Mouse (Mus musculus) heart, adult 2 months (tissue): ENCODE measurements around the gene Gorab. TPM values are rescaled to one million over a fixed set of nuclear protein-coding genes. Genes with fewer than 3 reads are reported as not detected.

Source experiments
- DNase-seq, 2 experiments: peaks; one replicate each; pipeline ENCODE4 v3.0.0; 2021
- H3K27ac ChIP-seq: fragments of 200-600 bp; 2 replicates; pipeline ENCODE4 v1.8.1; 2022
- H3K27me3 ChIP-seq: fragments of 200-500 bp; 2 replicates; pipeline ENCODE4 v1.6.1; 2012; ENCODE audit warnings: mild to moderate bottlenecking, low read length, inconsistent platforms, mixed read lengths; ENCODE audit not compliant: control insufficient read depth, insufficient read depth
- H3K36me3 ChIP-seq: fragments of 200-500 bp; 2 replicates; pipeline ENCODE4 v1.6.1; 2012; ENCODE audit warnings: low read length, inconsistent platforms; ENCODE audit not compliant: control insufficient read depth, insufficient read depth
- H3K4me1 ChIP-seq: fragments of 200-500 bp; 2 replicates; pipeline ENCODE4 v1.6.1; 2011; ENCODE audit warnings: low read length; ENCODE audit not compliant: control insufficient read depth, insufficient read depth
- H3K4me3 ChIP-seq: fragments of 200-600 bp; 2 replicates; pipeline ENCODE4 v1.8.1; 2022
- H3K79me2 ChIP-seq: fragments of 200-500 bp; replicated peaks from 2 replicates; pipeline ENCODE4 v1.6.1; 2012; ENCODE audit warnings: mild to moderate bottlenecking, inconsistent platforms, low read length, moderate library complexity, mixed read lengths; ENCODE audit not compliant: control insufficient read depth, insufficient read depth
- H3K9ac ChIP-seq: fragments of 200-500 bp; 2 replicates; pipeline ENCODE4 v1.6.1; 2012; ENCODE audit warnings: low read depth, mild to moderate bottlenecking, control low read depth, inconsistent platforms, low read length, mixed read lengths
- CTCF ChIP-seq: fragments of 200-600 bp; IDR thresholded peaks from 2 replicates; pipeline ENCODE4 v1.8.1; 2022; ENCODE audit warnings: antibody characterized with exemption, mild to moderate bottlenecking, moderate library complexity
- EP300 ChIP-seq: fragments of 200-500 bp; IDR thresholded peaks from 2 replicates; pipeline ENCODE4 v1.6.1; 2011; ENCODE audit warnings: low read depth, low read length, control low read depth; ENCODE audit not compliant: insufficient read depth
- POLR2A ChIP-seq: fragments of 200-500 bp; IDR thresholded peaks from 2 replicates; pipeline ENCODE4 v1.6.1; 2011; ENCODE audit warnings: mild to moderate bottlenecking, low read depth, low read length, control low read depth; ENCODE audit not compliant: insufficient read depth
- WGBS: fragments of 180-500 bp; shearing (Covaris S2); methylation state at CpG from one replicate; pipeline ENCODE4 v1.1.7; 2018; 5-methylcytosine and 5-hydroxymethylcytosine counted together
- intact Hi-C: fragments of 180-260 bp; cut with DNase I; formaldehyde crosslinking; loops from one replicate; pipeline ENCODE4 v1.15.1; 2025
- polyA plus RNA-seq: library from polyadenylated mRNA; depleted of rRNA; stranded (reverse); fragments of >200 nt; gene quantifications from 2 replicates; pipeline ENCODE4 v1.2.3, GENCODE M21; 2012
- total RNA-seq, 2 experiments: library from RNA; stranded (reverse); gene quantifications; 2 replicates each; pipeline ENCODE4 v1.2.3; 2021

Gorab gene
- total and polyA plus RNA-seq, 3 experiments = 2.0 to 2.8 (median 2.0) TPM

DNA sequence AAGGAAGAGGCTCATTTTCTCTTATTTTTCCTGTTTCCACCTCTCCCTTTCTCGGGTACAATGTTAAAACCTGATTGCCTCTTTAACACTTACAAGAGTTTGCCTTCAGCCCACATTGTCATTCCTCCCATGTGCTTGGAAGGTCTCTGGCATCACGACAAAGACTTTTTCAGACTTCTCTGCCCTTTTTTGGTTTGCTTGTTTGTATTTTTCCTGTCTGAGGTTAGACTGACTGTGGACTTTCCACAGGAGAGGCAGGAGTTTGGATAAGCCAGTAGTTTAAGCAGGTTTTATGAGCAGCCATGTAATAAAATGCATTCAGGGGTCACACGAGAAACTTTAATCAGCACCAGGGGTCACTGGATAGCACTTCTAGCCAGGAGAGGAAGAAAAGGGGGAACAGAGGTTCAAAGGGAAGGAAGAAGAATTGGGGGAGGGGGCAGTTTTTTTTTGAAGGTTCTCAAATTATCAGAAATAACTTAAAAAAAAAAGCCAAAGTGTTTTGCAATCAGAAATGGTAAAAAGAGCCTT, 47.8 kb downstream of the Gorab start:
- intact Hi-C loops = no loop called here
- H3K9ac ChIP-seq = no peak overlapping the region
- WGBS = 51% methylated on average over 3 of the region's 3 CpGs
- H3K27me3 ChIP-seq = no peaks in the 10 kb centered on the region
- DNase-seq = no peak
- no peaks in the 10 kb centered on the region for H3K79me2 ChIP-seq
- no peak for TF ChIP-seq CTCF
- TF ChIP-seq POLR2A = no peak
- TF ChIP-seq EP300 = no peak
- no peaks in the 10 kb centered on the region for H3K36me3 ChIP-seq
- H3K27ac ChIP-seq = no peak overlapping the region
- H3K4me3 ChIP-seq = no peak overlapping the region
- H3K4me1 ChIP-seq = no peaks in the 10 kb centered on the region

DNA sequence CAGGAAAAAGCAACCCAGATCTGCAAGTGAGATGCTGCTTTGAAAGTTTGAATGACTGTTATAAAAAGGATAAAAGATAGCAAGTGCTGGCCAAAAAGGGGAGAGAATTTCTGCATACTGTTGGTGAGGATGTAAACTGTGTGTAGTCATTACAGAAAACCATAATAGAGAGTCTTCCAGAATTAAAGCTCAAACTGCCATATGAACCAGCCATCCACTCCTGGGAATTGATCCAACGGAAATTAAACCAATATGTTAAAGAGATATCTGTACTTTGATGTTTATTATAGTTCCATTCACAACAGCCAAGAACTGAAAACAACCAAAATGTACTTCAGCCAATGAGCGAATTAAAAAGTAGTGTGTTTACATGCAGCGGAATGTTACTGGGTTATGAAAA, 52.5 kb downstream of the Gorab start:
- intact Hi-C loops = no loop called here
- 64% methylated on average over 3 of the region's 3 CpGs for WGBS

DNA sequence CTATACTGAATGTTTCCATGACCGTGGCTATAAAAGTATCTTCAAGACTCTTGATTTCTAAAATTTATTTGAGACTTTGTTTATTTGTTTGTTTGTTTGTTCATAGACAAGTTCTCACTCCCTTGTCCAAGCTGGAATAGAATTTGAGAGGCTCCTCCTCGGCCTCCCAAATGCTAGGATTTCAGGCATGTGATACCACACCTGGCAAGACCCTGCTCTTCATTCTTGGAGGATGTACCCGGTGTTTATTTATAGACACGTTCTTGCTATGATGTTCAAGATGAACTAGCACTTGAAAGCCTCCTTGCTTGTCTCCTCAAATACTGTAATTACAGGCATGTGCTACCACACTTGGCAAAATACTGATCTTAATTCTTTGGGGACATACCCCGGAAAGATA, 57.9 kb downstream of the Gorab start:
- Histone ChIP-seq H3K4me1 (no peaks in the 10 kb centered on the region), H3K36me3 (no peaks in the 10 kb centered on the region), H3K27me3 (no peaks in the 10 kb centered on the region), H3K27ac (no peak overlapping the region), H3K9ac (no peak overlapping the region), H3K4me3 (no peak overlapping the region), H3K79me2 (no peaks in the 10 kb centered on the region)
- 66% methylated on average over 5 of the region's 5 CpGs for WGBS
- intact Hi-C loops = no loop called here
- no peak for DNase-seq
- TF ChIP-seq CTCF (no peak), EP300 (no peak)

More for the DNA sequence above, 52.5 kb downstream of the Gorab start:
- H3K36me3 ChIP-seq = no peaks in the 10 kb centered on the region
- H3K27me3 ChIP-seq = no peaks in the 10 kb centered on the region
- H3K4me1 ChIP-seq = no peaks in the 10 kb centered on the region
- no peak for DNase-seq
- H3K9ac ChIP-seq = no peak overlapping the region
- H3K27ac ChIP-seq = no peak overlapping the region
- TF ChIP-seq EP300 = no peak
- TF ChIP-seq CTCF = no peak
- no peak for TF ChIP-seq POLR2A
- H3K4me3 ChIP-seq = no peak overlapping the region
- H3K79me2 ChIP-seq = no peaks in the 10 kb centered on the region

DNA sequence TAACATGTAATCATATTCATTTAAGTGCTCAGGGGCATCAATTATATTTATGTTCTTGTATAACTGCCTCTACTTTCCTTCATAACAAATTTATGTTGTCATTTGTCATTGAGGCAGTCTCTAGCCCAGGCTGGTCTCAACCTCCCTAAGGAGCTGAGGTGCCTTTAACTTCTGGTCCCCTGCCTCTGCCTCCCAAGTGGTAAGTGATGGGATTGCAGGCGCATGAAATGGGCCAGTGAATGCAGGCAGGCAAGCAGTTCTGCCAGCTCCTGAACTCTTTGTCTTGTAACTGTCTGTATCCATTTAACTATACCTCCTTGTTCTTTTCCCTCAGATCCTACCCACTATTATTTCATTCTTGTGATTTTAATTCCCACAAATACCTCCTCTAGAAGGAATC, 58.5 kb downstream of the Gorab start:
- Histone ChIP-seq H3K4me1 (no peaks in the 10 kb centered on the region), H3K4me3 (no peak overlapping the region), H3K27me3 (no peaks in the 10 kb centered on the region), H3K9ac (no peak overlapping the region), H3K27ac (no peak overlapping the region), H3K36me3 (no peaks in the 10 kb centered on the region), H3K79me2 (no peaks in the 10 kb centered on the region)
- intact Hi-C loops = no loop called here
- WGBS = 54% methylated on average over 1 of the region's 1 CpGs
- DNase-seq = no peak
- TF ChIP-seq EP300 (no peak), CTCF (peak; percentile 46), POLR2A (no peak)

DNA sequence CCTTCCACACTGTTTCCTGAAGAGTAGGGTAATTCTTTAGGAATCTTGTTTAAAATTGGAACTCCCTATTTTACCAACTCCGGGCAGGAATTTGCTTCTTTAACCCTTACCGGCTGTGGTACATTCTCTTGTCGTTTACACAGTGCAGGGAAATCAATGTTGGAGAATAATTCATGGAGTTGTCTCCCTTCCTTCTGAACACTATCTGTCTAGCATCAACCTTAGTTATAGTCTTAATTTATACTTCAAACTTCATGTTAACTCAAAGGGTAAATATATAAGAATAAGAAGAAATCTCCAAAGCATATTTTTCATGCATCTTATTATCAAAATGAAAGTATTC, 64.3 kb downstream of the Gorab start:
- no peaks in the 10 kb centered on the region; the same call in 1 of the 2 replicates for H3K4me1 ChIP-seq
- H3K27me3 ChIP-seq = no peaks in the 10 kb centered on the region
- H3K36me3 ChIP-seq = no peaks in the 10 kb centered on the region
- intact Hi-C loops = no loop called here
- no peaks in the 10 kb centered on the region for H3K79me2 ChIP-seq
- H3K4me3 ChIP-seq = no peak overlapping the region
- no peak for TF ChIP-seq POLR2A
- no peak for TF ChIP-seq CTCF
- no peak for TF ChIP-seq EP300
- no peak for DNase-seq
- H3K27ac ChIP-seq = no peak overlapping the region
- no peak overlapping the region for H3K9ac ChIP-seq
- 69% methylated on average over 3 of the region's 3 CpGs for WGBS

DNA sequence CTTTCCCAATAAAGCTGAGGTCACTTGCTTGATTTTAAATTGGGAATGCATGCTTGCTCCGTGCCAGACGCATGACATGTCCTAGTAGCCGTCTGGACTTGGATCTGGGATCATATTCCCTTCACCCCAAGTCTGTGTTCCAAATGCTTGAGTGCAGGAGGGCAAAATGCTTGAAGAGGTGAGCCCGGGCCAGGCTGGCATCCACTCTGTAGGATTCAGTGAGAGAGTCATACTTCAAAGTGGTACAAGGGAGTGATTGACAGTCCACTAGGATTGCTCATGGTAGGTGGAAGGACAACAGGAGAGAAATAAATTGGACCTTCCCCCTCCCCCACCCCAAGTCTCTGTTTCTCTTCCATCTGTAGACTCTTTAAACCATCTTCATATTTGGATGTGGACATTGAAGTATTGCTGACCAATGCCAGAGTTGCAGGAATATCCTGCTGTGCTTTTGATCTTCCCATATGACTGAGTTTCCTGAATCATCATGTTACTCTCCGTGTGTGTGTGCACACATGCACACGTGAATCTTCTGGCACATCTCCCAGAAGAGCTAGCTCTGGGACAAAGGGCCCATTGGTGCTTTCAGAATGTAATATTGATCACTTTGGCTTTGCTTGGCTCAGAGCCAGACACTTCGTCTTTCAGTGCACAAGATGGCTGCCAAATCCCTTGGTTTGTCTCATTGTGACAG, 64.8 kb downstream of the Gorab start:
- intact Hi-C loops = no loop called here
- TF ChIP-seq EP300 (no peak), CTCF (no peak), POLR2A (no peak)
- Histone ChIP-seq H3K9ac (no peak overlapping the region), H3K4me1 (no peaks in the 10 kb centered on the region; the same call in 1 of the 2 replicates), H3K27me3 (no peaks in the 10 kb centered on the region), H3K79me2 (no peaks in the 10 kb centered on the region), H3K27ac (peak overlapping the region; percentile 53), H3K36me3 (no peaks in the 10 kb centered on the region), H3K4me3 (no peak overlapping the region)
- 46% methylated on average over 7 of the region's 7 CpGs for WGBS
- peak in 1 of 2 experiments; percentile 63 for DNase-seq
